Mouse (Mus musculus) brain, embryonic 14.5 days (tissue): Measurements from ENCODE around the gene Grid2.

Experiments used
- CTCF ChIP-seq: fragments of 200-500 bp; IDR thresholded peaks from 2 replicates; pipeline ENCODE4 v1.5.1; 2012; ENCODE audit warnings: inconsistent platforms, mild to moderate bottlenecking, moderate library complexity, borderline replicate concordance; ENCODE audit not compliant: insufficient read depth, insufficient read length; ENCODE audit errors: extremely low read depth
- POLR2A ChIP-seq: fragments of 200-500 bp; IDR thresholded peaks from 2 replicates; pipeline ENCODE4 v1.6.1; 2012; ENCODE audit warnings: mild to moderate bottlenecking, inconsistent platforms, borderline replicate concordance; ENCODE audit not compliant: poor library complexity, insufficient read depth, insufficient read length, severe bottlenecking; ENCODE audit errors: extremely low read depth

DNA sequence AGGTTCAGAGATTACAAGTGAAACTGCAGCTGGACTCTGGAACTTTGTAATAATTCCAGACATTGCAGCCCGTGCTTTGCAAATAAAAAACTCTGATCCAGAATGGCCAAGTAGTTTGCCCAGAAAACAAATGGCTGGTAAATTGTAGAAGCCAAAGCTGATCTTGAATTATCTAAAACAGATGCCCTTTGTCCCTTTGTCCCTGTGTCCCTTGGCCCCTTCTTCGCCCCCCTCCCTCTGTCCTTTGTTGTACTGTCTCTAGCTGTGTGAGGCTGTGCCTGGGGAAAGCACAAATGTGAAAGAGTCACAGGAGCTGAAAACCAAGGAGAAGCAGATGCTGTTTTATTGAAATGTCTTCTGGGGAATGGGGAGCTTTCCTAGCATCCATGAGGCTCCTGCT is 1341.2 kb downstream of the Grid2 start:
- no peak for TF ChIP-seq CTCF
- TF ChIP-seq POLR2A, result no peak
